Mouse (Mus musculus): ENCODE results near the gene Ccdc88c.

DNA sequence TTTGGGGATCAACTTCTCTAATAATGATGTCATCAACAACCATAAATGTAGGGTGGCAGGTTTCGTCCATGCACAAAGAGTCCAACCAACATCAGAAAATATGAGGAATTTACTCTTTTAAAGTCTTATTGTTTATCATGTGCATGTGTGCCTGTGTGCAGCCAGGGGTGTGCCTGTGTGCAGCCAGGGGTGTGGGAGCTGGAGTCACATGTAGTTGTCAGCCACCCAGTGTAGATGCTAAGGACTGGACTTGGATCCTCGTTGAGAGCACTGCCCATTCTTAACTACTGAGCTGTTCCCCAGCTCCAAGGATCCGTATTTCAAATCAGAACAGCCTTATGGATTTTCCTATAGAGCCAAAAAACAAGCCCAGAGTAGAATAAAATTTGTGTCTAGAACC is 37.7 kb downstream of the Ccdc88c start:
- TF ChIP-seq CTCF (IDR thresholded peaks at IDR 0.05; ENCODE audit: control insufficient read depth, insufficient read depth, insufficient read length), result no peak
- TF ChIP-seq MAX (IDR thresholded peaks at IDR 0.05), result no peak

All from C2C12 (cell line).